Mouse (Mus musculus) bone marrow, adult 2 months (tissue): ENCODE measurements around the gene Chst13.

Experiments
- CTCF ChIP-seq: fragments of 200-500 bp; IDR thresholded peaks from 2 replicates; pipeline ENCODE4 v1.5.1; 2011; ENCODE audit warnings: low read length, control low read depth; ENCODE audit not compliant: control insufficient read depth, insufficient read depth
- POLR2A ChIP-seq: fragments of 200-500 bp; IDR thresholded peaks from 2 replicates; pipeline ENCODE4 v1.6.1; 2011; ENCODE audit warnings: low read depth, mild to moderate bottlenecking, control low read depth, low read length, borderline replicate concordance; ENCODE audit not compliant: control insufficient read depth

GRCm38 (mm10) chr6:90360922-90361614 lies 36.1 kb upstream of the Chst13 start:
- TF ChIP-seq POLR2A (no peak), CTCF (no peak)
